Mouse (Mus musculus) limb, embryonic 12.5 days (tissue): ENCODE data around the gene Drc3. TPM values are rescaled to one million over a fixed set of nuclear protein-coding genes. Genes with fewer than 3 reads are reported as not detected.
"Not testable (repeated sequence)": the region's sequence is repeated elsewhere in the genome, so short reads cannot be mapped to it uniquely, and the experiment has no call there.

Experiments used
- ATAC-seq: fragments of 200-750 bp; cut with Nextera tagmentation; 2 replicates; pipeline ENCODE4 v1.8.0; 2017; ENCODE audit warnings: low read depth, moderate TSS enrichment; ENCODE audit not compliant: insufficient number of reproducible peaks, insufficient read depth, low FRiP score, low TSS enrichment
- H3K27ac ChIP-seq: fragments of 300-500 bp; sonication (generic); 2 replicates; pipeline ENCODE4 v1.5.1; 2016; ENCODE audit warnings: mild to moderate bottlenecking, moderate library complexity
- H3K27me3 ChIP-seq: fragments of 300-500 bp; sonication (generic); 2 replicates; pipeline ENCODE4 v1.6.1; 2016; ENCODE audit warnings: mild to moderate bottlenecking, moderate library complexity
- H3K36me3 ChIP-seq: fragments of 300-500 bp; sonication (generic); 2 replicates; pipeline ENCODE4 v1.6.1; 2016; ENCODE audit warnings: mild to moderate bottlenecking, moderate library complexity
- H3K4me1 ChIP-seq: fragments of 300-500 bp; sonication (generic); replicated peaks from 2 replicates; pipeline ENCODE4 v1.6.1; 2016
- H3K4me2 ChIP-seq: fragments of 300-500 bp; sonication (generic); 2 replicates; pipeline ENCODE4 v1.6.1; 2016; ENCODE audit warnings: mild to moderate bottlenecking, moderate library complexity
- H3K4me3 ChIP-seq: fragments of 300-500 bp; sonication (generic); replicated peaks from 2 replicates; pipeline ENCODE4 v1.5.1; 2016; ENCODE audit warnings: mild to moderate bottlenecking
- H3K9ac ChIP-seq: fragments of 300-500 bp; sonication (generic); replicated peaks from 2 replicates; pipeline ENCODE4 v1.6.1; 2016; ENCODE audit warnings: mild to moderate bottlenecking, moderate library complexity
- H3K9me3 ChIP-seq: fragments of 300-500 bp; sonication (generic); 2 replicates; pipeline ENCODE4 v1.6.1; 2016; ENCODE audit warnings: mild to moderate bottlenecking, moderate library complexity
- WGBS: fragments of 180-500 bp; shearing (Covaris S2); methylation state at CpG from one replicate; pipeline ENCODE4 v1.1.7; 2016; 5-methylcytosine and 5-hydroxymethylcytosine counted together
- polyA plus RNA-seq: library from polyadenylated mRNA; unstranded; fragments of >200 nt; fragmentation: Nextera tagmentation; extraction: Ambion mirVana; gene quantifications from 2 replicates; pipeline ENCODE4 v1.2.1, GENCODE M21; 2016

Gene Drc3
- polyA plus RNA-seq, 1 experiment from 2014 or later, result 2.9 TPM

GRCm38 (mm10) chr11:60426417-60426816 is 73.3 kb downstream of the Drc3 start:
- 83% methylated on average over 1 of the region's 1 CpGs for WGBS
- no peaks in the 10 kb centered on the region for H3K9me3 ChIP-seq
- no peak overlapping the region for H3K9ac ChIP-seq
- H3K36me3 ChIP-seq, result peaks cover 50% of the 10 kb centered on the region
- H3K4me1 ChIP-seq, result no peaks in the 10 kb centered on the region
- H3K27ac ChIP-seq, result no peak overlapping the region
- ATAC-seq, result no peak
- H3K4me2 ChIP-seq, result no peak overlapping the region
- H3K27me3 ChIP-seq, result no peaks in the 10 kb centered on the region
- no peak overlapping the region for H3K4me3 ChIP-seq

- no peak overlapping the region for H3K27ac ChIP-seq
- no peak for ATAC-seq
- H3K9me3 ChIP-seq, result no peaks in the 10 kb centered on the region
- no peak overlapping the region for H3K9ac ChIP-seq
- 93% methylated on average over 3 of the region's 3 CpGs for WGBS
- H3K4me3 ChIP-seq, result no peak overlapping the region
- H3K4me1 ChIP-seq, result no peaks in the 10 kb centered on the region
- peaks cover 62% of the 10 kb centered on the region for H3K36me3 ChIP-seq
- H3K27me3 ChIP-seq, result no peaks in the 10 kb centered on the region
- no peak overlapping the region for H3K4me2 ChIP-seq
Observed at GRCm38 (mm10) chr11:60427628-60428027, 74.5 kb downstream of the Drc3 start.

- H3K36me3 ChIP-seq, result peaks cover 85% of the 10 kb centered on the region
- H3K9me3 ChIP-seq, result no peaks in the 10 kb centered on the region
- no peak overlapping the region for H3K9ac ChIP-seq
- no peak overlapping the region for H3K4me2 ChIP-seq
- no peak overlapping the region for H3K27ac ChIP-seq
- no peak for ATAC-seq
- H3K4me1 ChIP-seq, result no peaks in the 10 kb centered on the region
- H3K27me3 ChIP-seq, result no peaks in the 10 kb centered on the region
- no peak overlapping the region for H3K4me3 ChIP-seq
Observed at GRCm38 (mm10) chr11:60433501-60433900, 80.4 kb downstream of the Drc3 start.

GRCm38 (mm10) chr11:60435133-60435532 is 82.0 kb downstream of the Drc3 start:
- H3K4me3 ChIP-seq, result no peak overlapping the region
- WGBS, result 97% methylated on average over 1 of the region's 1 CpGs
- no peaks in the 10 kb centered on the region for H3K27me3 ChIP-seq
- H3K4me1 ChIP-seq, result no peaks in the 10 kb centered on the region
- H3K9ac ChIP-seq, result no peak overlapping the region
- H3K27ac ChIP-seq, result no peak overlapping the region
- no peak overlapping the region for H3K4me2 ChIP-seq
- ATAC-seq, result no peak
- H3K36me3 ChIP-seq, result peaks cover 89% of the 10 kb centered on the region
- H3K9me3 ChIP-seq, result no peaks in the 10 kb centered on the region

- H3K36me3 ChIP-seq, result peaks cover 91% of the 10 kb centered on the region
- H3K27me3 ChIP-seq, result no peaks in the 10 kb centered on the region
- no peak overlapping the region for H3K9ac ChIP-seq
- ATAC-seq, result no peak
- H3K4me2 ChIP-seq, result no peak overlapping the region
- H3K4me3 ChIP-seq, result no peak overlapping the region
- WGBS, result 86% methylated on average over 3 of the region's 3 CpGs
- no peaks in the 10 kb centered on the region for H3K4me1 ChIP-seq
- no peak overlapping the region for H3K27ac ChIP-seq
- H3K9me3 ChIP-seq, result no peaks in the 10 kb centered on the region
Observed at GRCm38 (mm10) chr11:60436618-60437017, 83.5 kb downstream of the Drc3 start.

- peaks cover 91% of the 10 kb centered on the region for H3K36me3 ChIP-seq
- not testable (repeated sequence) for ATAC-seq, H3K27ac ChIP-seq, H3K9me3 ChIP-seq, H3K9ac ChIP-seq, H3K27me3 ChIP-seq, H3K4me2 ChIP-seq, H3K4me1 ChIP-seq, H3K4me3 ChIP-seq
- WGBS, result 20% methylated on average over 1 of the region's 1 CpGs
Observed at GRCm38 (mm10) chr11:60439621-60440020, 86.5 kb downstream of the Drc3 start.

- no peak for ATAC-seq
Observed at GRCm38 (mm10) chr11:60440176-60440575, 87.0 kb downstream of the Drc3 start.

GRCm38 (mm10) chr11:60442896-60443295 is 89.8 kb downstream of the Drc3 start:
- WGBS, result 86% methylated on average over 6 of the region's 6 CpGs
- H3K4me3 ChIP-seq, result no peak overlapping the region
- no peaks in the 10 kb centered on the region for H3K9me3 ChIP-seq
- H3K27ac ChIP-seq, result no peak overlapping the region
- H3K4me1 ChIP-seq, result no peaks in the 10 kb centered on the region
- peaks cover 62% of the 10 kb centered on the region for H3K36me3 ChIP-seq
- H3K27me3 ChIP-seq, result no peaks in the 10 kb centered on the region
- no peak overlapping the region for H3K4me2 ChIP-seq
- no peak overlapping the region for H3K9ac ChIP-seq
- ATAC-seq, result no peak

More at GRCm38 (mm10) chr11:60440176-60440575, 87.0 kb downstream of the Drc3 start:
- Histone ChIP-seq H3K9me3 (no peaks in the 10 kb centered on the region), H3K4me1 (no peaks in the 10 kb centered on the region), H3K4me2 (no peak overlapping the region), H3K36me3 (peaks cover 87% of the 10 kb centered on the region), H3K9ac (no peak overlapping the region), H3K27me3 (no peaks in the 10 kb centered on the region), H3K27ac (no peak overlapping the region), H3K4me3 (no peak overlapping the region)
- 26% methylated on average over 7 of the region's 7 CpGs for WGBS

Other genes starting within 250 kb of the Drc3 start
- gene Rai1, start 248.3 kb upstream of the Drc3 start, polyA plus RNA-seq, result 36.2 and 37.5 TPM in 2 replicates
- gene Srebf1, start 130.7 kb upstream of the Drc3 start, polyA plus RNA-seq, result 54.1 and 61.2 TPM in 2 replicates
- gene Tom1l2, start 424 bp upstream of the Drc3 start, polyA plus RNA-seq, result 21.6 and 24.3 TPM in 2 replicates
- gene Gid4, start 63.8 kb downstream of the Drc3 start, polyA plus RNA-seq, result 28.0 and 29.3 TPM in 2 replicates
- gene Atpaf2, start 65.1 kb downstream of the Drc3 start, polyA plus RNA-seq, result 52.6 and 55.9 TPM in 2 replicates
- gene Drg2, start 101.3 kb downstream of the Drc3 start, polyA plus RNA-seq, result 117 and 124 TPM in 2 replicates
- gene Myo15, start 116.0 kb downstream of the Drc3 start, polyA plus RNA-seq, result 0.64 TPM in 2 replicates
- 31.8 and 40.2 TPM in 2 replicates for gene Alkbh5, start 183.1 kb downstream of the Drc3 start, polyA plus RNA-seq